In genomic region chr7:28930320-28931031, GRCm38 (mm10) we compare ENCODE assay signal across 11 mouse cellular contexts. TPM values are rescaled to one million over a fixed set of nuclear protein-coding genes. Genes with fewer than 3 reads are reported as not detected.
DNase-seq lines count a peak whose midpoint lies in the region; ATAC-seq lines count a peak whose summit lies in the region.
"Had no signal": no experiment of that assay in that cellular context is flagged by ENCODE, and none has a peak within 500 bp of the region (broad histone marks: within the 10 kb centered on the region; RNA-seq: fewer than 3 reads in every experiment).

No protein-coding gene starts in this region.

- H3K9me3 ChIP-seq in heart, embryonic 15.5 days (replicated peaks) = no peaks in the 10 kb centered on the region
- H3K9me3 ChIP-seq in intestine, embryonic 15.5 days = no peaks in the 10 kb centered on the region
- H3K9me3 ChIP-seq: megakaryocyte, embryonic 14.5 days had no signal

- no peaks in the 10 kb centered on the region for H3K36me3 ChIP-seq in heart, embryonic 15.5 days
- no peaks in the 10 kb centered on the region for H3K36me3 ChIP-seq in intestine, embryonic 15.5 days

- H3K4me2 ChIP-seq in heart, embryonic 15.5 days = no peak overlapping the region
- no peak overlapping the region for H3K4me2 ChIP-seq in intestine, embryonic 15.5 days (replicated peaks)

- no peaks in the 10 kb centered on the region for H3K27me3 ChIP-seq in heart, embryonic 15.5 days
- no peaks in the 10 kb centered on the region for H3K27me3 ChIP-seq in intestine, embryonic 15.5 days (replicated peaks)
- H3K27me3 ChIP-seq: megakaryocyte, embryonic 14.5 days had no signal

- H3K27ac ChIP-seq in heart, embryonic 15.5 days = peak overlapping the region; percentile 65
- peak overlapping the region; percentile 81 for H3K27ac ChIP-seq in intestine, embryonic 15.5 days

- WGBS in heart, embryonic 15.5 days = 36% methylated on average over 5 of the region's 5 CpGs
- 43% methylated on average over 5 of the region's 5 CpGs for WGBS in intestine, embryonic 15.5 days

- no peak for DNase-seq in heart, postnatal 36 days
- peak; percentile 59 for DNase-seq in urinary bladder, postnatal 14 days (ENCODE audit: low spot score)
- no peak for DNase-seq in urinary bladder, postnatal 10 days (ENCODE audit: low spot score)
- no peak for DNase-seq in right cerebral cortex, adult 18-20 months
- DNase-seq in thymus, postnatal 10 days (ENCODE audit: low spot score in 2 of 2) = no peak
- no peak for DNase-seq in embryo, embryonic 10.5 days (ENCODE audit: low spot score)
- DNase-seq: embryo, embryonic 11 days had no signal

- peaks cover 76% of the 10 kb centered on the region for H3K4me1 ChIP-seq in heart, embryonic 15.5 days (replicated peaks)
- H3K4me1 ChIP-seq in intestine, embryonic 15.5 days (replicated peaks) = peaks cover 57% of the 10 kb centered on the region

- ATAC-seq in heart, embryonic 15.5 days (replicated peaks; ENCODE audit: insufficient number of reproducible peaks, insufficient read depth, low FRiP score, low read depth) = no peak
- ATAC-seq in intestine, embryonic 15.5 days = peak; percentile 27; the same call in 1 of the 2 replicates

- intact Hi-C loops in heart, postnatal 36 days (cut with DNase I) = no loop called here

- no peak overlapping the region for H3K4me3 ChIP-seq in heart, embryonic 15.5 days
- H3K4me3 ChIP-seq in intestine, embryonic 15.5 days (replicated peaks) = no peak overlapping the region

- no peak overlapping the region for H3K9ac ChIP-seq in heart, embryonic 15.5 days
- no peak overlapping the region for H3K9ac ChIP-seq in intestine, embryonic 15.5 days

RNA-seq across cellular contexts. Expression of gene Actn4, which starts 31.7 kb away (rescaled TPM):
- polyA plus RNA-seq in heart, embryonic 15.5 days (2015; fragmentation: Nextera tagmentation; extraction: Ambion mirVana) = 236 and 281 TPM in 2 replicates
- total RNA-seq in heart, postnatal 36 days (2021) = 10 to 100 TPM; 69.4 to 81.8 TPM
- 340 and 361 TPM in 2 replicates for polyA plus RNA-seq in intestine, embryonic 15.5 days (2015; fragmentation: Nextera tagmentation; extraction: Ambion mirVana)

RNA-seq across cellular contexts. Expression of gene Capn12, which starts 49.3 kb away (rescaled TPM):
- polyA plus RNA-seq in heart, embryonic 15.5 days (2015; fragmentation: Nextera tagmentation; extraction: Ambion mirVana) = 0.33 and 0.42 TPM in 2 replicates
- under 1 TPM; 0.19 to 0.27 TPM for total RNA-seq in heart, postnatal 36 days (2021)
- 0.30 TPM in 2 replicates for polyA plus RNA-seq in intestine, embryonic 15.5 days (2015; fragmentation: Nextera tagmentation; extraction: Ambion mirVana)
- total RNA-seq: granulocyte monocyte progenitor cell, adult 5-6 weeks had no signal

RNA-seq across cellular contexts. Expression of gene Eif3k, which starts 51.2 kb away (rescaled TPM):
- polyA plus RNA-seq in heart, embryonic 15.5 days (2015; fragmentation: Nextera tagmentation; extraction: Ambion mirVana) = 239 and 261 TPM in 2 replicates
- total RNA-seq in heart, postnatal 36 days (2021) = 100 to 1,000 TPM; 159 to 163 TPM
- 359 and 375 TPM in 2 replicates for polyA plus RNA-seq in intestine, embryonic 15.5 days (2015; fragmentation: Nextera tagmentation; extraction: Ambion mirVana)

RNA-seq across cellular contexts. Expression of gene Map4k1, which starts 51.4 kb away (rescaled TPM):
- polyA plus RNA-seq in heart, embryonic 15.5 days (2015; fragmentation: Nextera tagmentation; extraction: Ambion mirVana) = 2.8 and 7.6 TPM in 2 replicates
- total RNA-seq in heart, postnatal 36 days (2021) = under 1 TPM; 0.61 to 0.81 TPM
- 6.3 and 7.7 TPM in 2 replicates for polyA plus RNA-seq in intestine, embryonic 15.5 days (2015; fragmentation: Nextera tagmentation; extraction: Ambion mirVana)
